Mouse (Mus musculus) heart, postnatal 0 days (tissue): Measurements from ENCODE around the gene Ptges2. TPM values are rescaled to one million over a fixed set of nuclear protein-coding genes. Genes with fewer than 3 reads are reported as not detected.

Source experiments
- ATAC-seq: fragments of 200-750 bp; cut with Nextera tagmentation; 2 replicates; pipeline ENCODE4 v1.8.0; 2017; ENCODE audit warnings: low read depth, moderate number of reproducible peaks, moderate library complexity; ENCODE audit not compliant: insufficient read depth
- DNase-seq: peaks from one replicate; pipeline ENCODE4 v3.0.0-alpha.2; 2016; ENCODE audit warnings: low spot score
- H3K27ac ChIP-seq: fragments of 300-500 bp; sonication (generic); 2 replicates; pipeline ENCODE4 v1.5.1; 2014; ENCODE audit warnings: low read depth, mild to moderate bottlenecking
- H3K27me3 ChIP-seq: fragments of 300-500 bp; sonication (generic); 2 replicates; pipeline ENCODE4 v1.6.1; 2014; ENCODE audit warnings: low read length, mixed read lengths; ENCODE audit not compliant: control insufficient read depth, insufficient read depth
- H3K36me3 ChIP-seq: fragments of 300-500 bp; sonication (generic); replicated peaks from 2 replicates; pipeline ENCODE4 v1.6.1; 2014; ENCODE audit warnings: low read length, mixed read lengths; ENCODE audit not compliant: control insufficient read depth, insufficient read depth
- H3K4me1 ChIP-seq: fragments of 300-500 bp; sonication (generic); 2 replicates; pipeline ENCODE4 v1.6.1; 2014; ENCODE audit warnings: antibody characterized with exemption; ENCODE audit not compliant: control insufficient read depth, insufficient read depth
- H3K4me2 ChIP-seq: fragments of 300-500 bp; sonication (generic); 2 replicates; pipeline ENCODE4 v1.6.1; 2014; ENCODE audit warnings: low read depth, mild to moderate bottlenecking, low read length, moderate library complexity
- H3K4me3 ChIP-seq: fragments of 300-500 bp; sonication (generic); 2 replicates; pipeline ENCODE4 v1.5.1; 2014; ENCODE audit warnings: low read depth, low read length
- H3K9ac ChIP-seq: fragments of 300-500 bp; sonication (generic); replicated peaks from 2 replicates; pipeline ENCODE4 v1.6.1; 2014; ENCODE audit warnings: low read depth, low read length, mixed read lengths
- H3K9me3 ChIP-seq: fragments of 300-500 bp; sonication (generic); replicated peaks from 2 replicates; pipeline ENCODE4 v1.6.1; 2016; ENCODE audit warnings: low read length; ENCODE audit not compliant: control insufficient read depth
- CTCF ChIP-seq: IDR thresholded peaks from 2 replicates; pipeline ENCODE4 v1.5.1; 2016; ENCODE audit warnings: antibody characterized with exemption, control low read depth, low read depth
- EP300 ChIP-seq: IDR thresholded peaks from 2 replicates; pipeline ENCODE4 v1.6.1; 2016; ENCODE audit warnings: antibody characterized with exemption, low read depth
- WGBS: fragments of 180-500 bp; shearing (Covaris S2); extraction: QIAGEN DNeasy Blood & Tissue Kit; methylation state at CpG from one replicate; pipeline ENCODE4 v1.1.7; 2014; 5-methylcytosine and 5-hydroxymethylcytosine counted together
- polyA plus RNA-seq: library from polyadenylated mRNA; unstranded; fragments of >200 nt; fragmentation: Nextera tagmentation; extraction: Ambion mirVana; gene quantifications from 2 replicates; pipeline ENCODE4 v1.2.1, GENCODE M21; 2015
- total RNA-seq: library from RNA; depleted of rRNA; stranded (reverse); fragments of >200 nt; gene quantifications from 2 replicates; pipeline ENCODE4 v1.2.3, GENCODE M21; 2014; ENCODE audit warnings: low replicate concordance

The Ptges2 gene
- total and polyA plus RNA-seq, 2 experiments from 2014 or later = 33.9 to 65.4 TPM

DNA sequence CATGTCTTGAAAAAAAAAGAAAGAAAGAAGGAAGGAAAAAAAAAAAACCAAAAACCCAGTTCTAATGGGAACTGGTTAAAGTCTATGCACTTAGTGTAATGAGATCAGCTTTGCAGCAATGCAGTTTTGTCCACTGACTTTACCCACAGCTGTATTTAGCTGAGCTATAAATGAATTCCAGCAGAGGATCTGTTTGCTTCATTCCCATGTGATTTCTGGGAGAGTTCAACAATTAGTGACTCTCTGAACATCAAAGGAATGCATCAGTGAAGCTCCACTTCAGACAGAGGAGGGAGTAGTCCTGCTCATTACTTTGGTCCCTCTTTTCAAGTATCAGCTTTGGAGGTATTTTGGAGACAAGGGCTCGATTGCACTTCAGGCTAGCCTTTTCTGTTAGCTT is 49.8 kb downstream of the Ptges2 start:
- Histone ChIP-seq H3K27me3 (no peaks in the 10 kb centered on the region), H3K27ac (no peak overlapping the region), H3K9me3 (no peaks in the 10 kb centered on the region), H3K4me3 (no peak overlapping the region), H3K4me1 (peaks cover 19% of the 10 kb centered on the region), H3K9ac (no peak overlapping the region), H3K36me3 (peaks cover 9% of the 10 kb centered on the region; the same call in 1 of the 2 replicates), H3K4me2 (no peak overlapping the region)
- no peak for ATAC-seq
- DNase-seq = no peak
- TF ChIP-seq CTCF (no peak), EP300 (no peak)
- WGBS = 69% methylated on average over 1 of the region's 1 CpGs

DNA sequence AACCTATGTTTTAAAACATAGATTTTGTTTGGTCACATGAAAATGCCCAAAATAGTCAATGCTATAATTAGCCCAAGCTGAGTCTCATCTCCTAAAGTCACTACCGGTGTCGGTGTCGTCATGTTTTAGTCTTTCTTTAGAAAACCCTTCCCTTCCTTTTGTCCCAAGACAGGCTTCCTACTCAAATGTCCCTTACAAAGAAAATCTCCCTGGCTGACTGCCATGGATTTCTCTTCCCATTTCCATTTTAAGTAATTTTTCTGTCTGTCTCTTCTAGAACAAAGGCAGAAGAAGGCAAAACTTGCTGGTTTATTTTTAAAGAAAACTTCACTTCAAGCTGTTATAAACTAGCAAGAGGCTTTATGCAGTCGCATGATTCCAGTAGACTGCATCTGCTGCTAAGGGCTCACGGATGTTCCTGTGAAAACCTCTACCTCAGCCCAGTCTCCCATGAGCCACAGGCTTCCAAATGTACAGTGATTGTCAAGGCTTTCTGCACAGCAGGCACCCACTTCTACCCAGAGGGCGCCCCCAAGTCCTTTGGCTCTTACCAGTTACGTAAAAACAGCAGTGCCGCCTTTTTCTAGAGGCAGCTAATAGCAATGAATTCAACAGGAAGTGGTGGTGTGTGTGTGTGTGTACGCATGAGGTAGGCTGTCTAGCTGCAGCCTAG is 51.7 kb downstream of the Ptges2 start:
- Histone ChIP-seq H3K27ac (peak overlapping the region; percentile 94), H3K4me3 (no peak overlapping the region), H3K9me3 (no peaks in the 10 kb centered on the region), H3K36me3 (peaks cover 9% of the 10 kb centered on the region; the same call in 1 of the 2 replicates), H3K27me3 (no peaks in the 10 kb centered on the region), H3K9ac (peak overlapping the region; percentile 48), H3K4me2 (peak overlapping the region; percentile 47), H3K4me1 (peaks cover 27% of the 10 kb centered on the region)
- ATAC-seq (no peak), DNase-seq (peak; percentile 69)
- 19% methylated on average over 9 of the region's 9 CpGs for WGBS
- peak; percentile 9; the same call in 1 of the 2 replicates for TF ChIP-seq CTCF
- no peak for TF ChIP-seq EP300

DNA sequence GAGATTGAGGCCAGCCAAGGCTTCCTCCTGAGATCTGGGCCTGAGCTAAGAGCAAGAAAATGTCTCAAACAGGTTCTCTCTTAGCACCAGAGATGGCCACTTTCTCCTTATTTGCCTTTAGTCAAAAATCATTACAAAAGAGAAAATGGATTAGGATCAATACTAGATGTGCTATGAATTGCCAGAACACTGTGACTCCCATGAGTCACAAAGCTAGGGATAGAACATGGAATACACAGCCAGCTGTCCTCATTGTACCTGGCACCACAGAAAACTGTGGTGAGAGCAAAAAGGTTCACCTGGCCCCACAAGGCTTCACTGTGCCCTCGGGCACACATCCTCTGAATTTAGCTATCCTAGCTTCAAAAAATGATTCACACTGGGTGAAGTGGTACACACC is 52.8 kb downstream of the Ptges2 start:
- no peak overlapping the region for H3K4me3 ChIP-seq
- WGBS = 74% methylated on average over 1 of the region's 1 CpGs
- peaks cover 9% of the 10 kb centered on the region; the same call in 1 of the 2 replicates for H3K36me3 ChIP-seq
- no peak for DNase-seq
- no peak overlapping the region for H3K4me2 ChIP-seq
- ATAC-seq = no peak
- H3K27ac ChIP-seq = peak overlapping the region; percentile 52; the same call in 1 of the 2 replicates
- no peak overlapping the region for H3K9ac ChIP-seq
- H3K4me1 ChIP-seq = peaks cover 38% of the 10 kb centered on the region
- H3K9me3 ChIP-seq = no peaks in the 10 kb centered on the region
- H3K27me3 ChIP-seq = no peaks in the 10 kb centered on the region
- TF ChIP-seq CTCF (no peak), EP300 (no peak)

DNA sequence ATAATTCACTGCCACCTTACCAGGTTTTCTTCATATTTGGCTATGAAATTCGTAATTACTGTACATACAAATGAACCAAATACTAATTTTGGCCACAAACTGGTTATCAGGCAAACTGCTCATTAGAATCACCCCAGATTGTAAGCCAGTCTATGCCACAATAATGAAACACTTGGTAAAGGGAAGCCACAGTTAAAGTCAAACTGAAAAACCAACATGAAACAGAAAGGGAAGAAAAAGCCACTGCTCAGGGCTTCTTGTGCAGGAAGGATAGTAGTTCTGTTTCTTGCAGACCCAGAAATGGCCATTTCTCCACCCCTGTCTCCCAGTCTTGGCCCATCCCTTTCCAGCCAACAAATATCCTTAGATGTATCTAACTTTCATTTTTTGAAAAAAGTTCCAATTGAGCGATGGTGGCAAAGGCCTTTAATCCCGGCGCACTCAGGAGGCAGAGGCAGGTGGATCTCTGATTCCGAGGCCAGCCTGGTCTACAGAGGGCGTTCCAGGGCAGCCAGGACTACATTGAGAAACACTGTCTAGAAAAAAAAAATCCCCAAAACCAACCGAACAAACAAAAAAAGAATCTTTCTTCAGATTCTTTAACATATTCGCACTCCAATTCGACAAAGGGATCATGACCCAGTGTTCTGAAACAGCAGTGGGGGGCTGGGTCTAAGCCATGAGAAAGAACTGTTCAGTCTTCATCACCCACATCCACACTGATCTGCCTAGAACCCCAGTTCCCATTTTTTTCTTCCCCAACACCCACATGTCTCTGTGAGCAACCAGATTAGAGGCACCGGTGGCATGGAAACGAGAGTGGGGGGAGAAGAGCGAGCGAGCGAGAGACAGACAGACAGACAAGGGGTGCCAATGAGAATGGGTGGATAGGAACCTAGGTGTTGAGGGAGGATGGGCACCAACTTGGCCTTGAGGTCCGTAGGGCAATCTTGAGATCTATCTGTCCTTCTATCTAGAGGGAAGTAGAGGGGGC is 54.4 kb downstream of the Ptges2 start, which contains the start of gene Naif1:
Gene Naif1, plus strand, starts transcription at position 697 of the 994 bp plus-strand sequence.
- DNase-seq = no peak
- Histone ChIP-seq H3K27me3 (no peaks in the 10 kb centered on the region), H3K27ac (peak within 1 kb of the TSS; percentile 95), H3K36me3 (peaks cover 5% of the 10 kb centered on the region; the same call in 1 of the 2 replicates), H3K4me3 (peak within 1 kb of the TSS; percentile 85), H3K4me2 (peak within 1 kb of the TSS; percentile 84), H3K9ac (peak within 1 kb of the TSS; percentile 86), H3K9me3 (no peaks in the 10 kb centered on the region), H3K4me1 (peaks cover 53% of the 10 kb centered on the region)
- TF ChIP-seq EP300 (no peak), CTCF (no peak)
- WGBS = 74% methylated on average over 15 of the region's 15 CpGs
- no peak for ATAC-seq

DNA sequence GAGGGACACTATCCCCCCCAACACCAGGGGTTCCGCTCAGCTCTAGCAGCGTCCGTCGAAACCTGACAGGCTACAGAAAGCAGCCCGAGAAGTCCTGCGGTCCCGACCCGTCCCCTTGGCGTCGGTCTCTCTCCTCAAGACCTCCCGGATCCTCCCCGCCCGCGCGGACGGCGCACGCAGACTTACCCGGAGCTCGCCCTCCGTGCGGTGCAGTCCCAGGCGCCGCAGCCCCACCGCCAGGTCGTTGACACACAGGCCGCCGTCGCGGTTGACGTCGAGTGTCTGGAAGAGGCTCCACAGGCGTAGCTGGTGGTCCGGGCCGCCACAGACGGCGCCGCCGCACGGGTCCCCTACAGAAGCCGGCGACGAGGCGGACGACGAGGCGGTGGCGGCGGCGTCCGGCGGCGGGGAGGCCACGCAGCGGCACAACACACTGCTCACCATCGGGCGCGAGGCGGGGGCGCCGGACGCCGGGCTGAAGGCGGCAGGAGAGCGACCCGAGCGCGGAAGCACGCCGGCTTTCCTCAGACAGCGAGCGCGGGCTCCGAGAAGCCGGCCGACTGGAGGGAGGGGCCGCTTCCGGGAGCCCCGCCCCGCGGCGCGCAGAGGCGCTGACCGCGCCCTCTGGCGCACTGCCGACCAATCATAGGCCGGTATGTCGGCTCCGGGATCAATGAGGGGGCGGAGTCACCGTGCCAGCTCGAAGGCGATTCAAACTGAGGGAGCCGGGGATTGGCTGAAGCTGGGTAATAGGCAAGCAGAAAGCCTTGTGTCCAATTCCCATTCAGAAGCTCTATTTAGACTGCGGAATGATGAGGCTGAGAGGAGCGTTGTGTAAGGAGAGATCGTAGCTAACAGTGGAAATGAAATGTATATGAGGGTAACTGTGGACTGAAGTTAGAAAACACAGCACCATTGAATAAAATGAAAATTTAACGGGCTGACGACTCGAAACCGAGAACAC is 55.5 kb downstream of the Ptges2 start, which contains the start of gene Slc25a25:
Gene Slc25a25, minus strand, starts transcription at position 565 of the 964 bp plus-strand sequence.
- ATAC-seq (peak; percentile 86), DNase-seq (peak; percentile 96)
- Histone ChIP-seq H3K9ac (peak within 1 kb of the TSS; percentile 86), H3K4me3 (peak within 1 kb of the TSS; percentile 85), H3K4me1 (peaks cover 58% of the 10 kb centered on the region), H3K27me3 (no peaks in the 10 kb centered on the region), H3K27ac (peak within 1 kb of the TSS; percentile 95), H3K36me3 (peaks cover 10% of the 10 kb centered on the region; the same call in 1 of the 2 replicates), H3K9me3 (no peaks in the 10 kb centered on the region), H3K4me2 (peak within 1 kb of the TSS; percentile 84)
- WGBS = under 1% methylated on average over 102 of the region's 103 CpGs
- TF ChIP-seq CTCF (no peak), EP300 (no peak)
